In genomic region chr1:177686137-177686536, GRCm38 (mm10) we compare ENCODE assay signal across 35 mouse cellular contexts. TPM values are rescaled to one million over a fixed set of nuclear protein-coding genes. Genes with fewer than 3 reads are reported as not detected.
DNase-seq lines count a peak whose midpoint lies in the region; ATAC-seq and TF ChIP-seq lines count a peak whose summit lies in the region.
"Had no signal": no experiment of that assay in that cellular context is flagged by ENCODE, and none has a peak within 500 bp of the region (broad histone marks: within the 10 kb centered on the region; RNA-seq: fewer than 3 reads in every experiment).

No protein-coding gene starts in this region.

- no peaks in the 10 kb centered on the region for H3K9me3 ChIP-seq in forebrain, embryonic 11.5 days (ENCODE audit: control insufficient read depth, low read length)
- H3K9me3 ChIP-seq in forebrain, postnatal 0 days (ENCODE audit: low read length): no peaks in the 10 kb centered on the region
- H3K9me3 ChIP-seq: embryonic facial prominence, embryonic 12.5 days; embryonic facial prominence, embryonic 15.5 days; forebrain, embryonic 12.5 days; forebrain, embryonic 15.5 days; hindbrain, embryonic 13.5 days had no signal

- H3K36me3 ChIP-seq in forebrain, embryonic 11.5 days (ENCODE audit: control insufficient read depth, insufficient read depth, low read length): no peaks in the 10 kb centered on the region
- H3K36me3 ChIP-seq in forebrain, postnatal 0 days (ENCODE audit: insufficient read depth): no peaks in the 10 kb centered on the region
- H3K36me3 ChIP-seq: embryonic facial prominence, embryonic 12.5 days; embryonic facial prominence, embryonic 15.5 days; forebrain, embryonic 12.5 days; forebrain, embryonic 15.5 days; hindbrain, embryonic 13.5 days had no signal

- H3K4me2 ChIP-seq in forebrain, embryonic 11.5 days (ENCODE audit: low read depth, low read length, severe bottlenecking): no peak overlapping the region
- no peak overlapping the region for H3K4me2 ChIP-seq in forebrain, postnatal 0 days (ENCODE audit: low read depth)
- H3K4me2 ChIP-seq: embryonic facial prominence, embryonic 12.5 days; embryonic facial prominence, embryonic 15.5 days; forebrain, embryonic 12.5 days; forebrain, embryonic 15.5 days; heart, embryonic 11.5 days; hindbrain, embryonic 13.5 days had no signal

- no peaks in the 10 kb centered on the region; the same call in 1 of the 2 replicates for H3K4me1 ChIP-seq in forebrain, embryonic 11.5 days (replicated peaks; ENCODE audit: control insufficient read depth, insufficient read depth, low read length)
- peaks cover 9% of the 10 kb centered on the region; the same call in 1 of the 2 replicates for H3K4me1 ChIP-seq in forebrain, postnatal 0 days (ENCODE audit: insufficient read depth)
- H3K4me1 ChIP-seq: embryonic facial prominence, embryonic 12.5 days had no signal

- no peak overlapping the region for H3K9ac ChIP-seq in forebrain, embryonic 11.5 days (ENCODE audit: low read length)
- no peak overlapping the region for H3K9ac ChIP-seq in forebrain, postnatal 0 days
- H3K9ac ChIP-seq: embryonic facial prominence, embryonic 12.5 days; embryonic facial prominence, embryonic 15.5 days; forebrain, embryonic 12.5 days; forebrain, embryonic 15.5 days; hindbrain, embryonic 13.5 days had no signal

- no peak overlapping the region for H3K27ac ChIP-seq in forebrain, embryonic 11.5 days (ENCODE audit: low read depth, low read length)
- no peak overlapping the region for H3K27ac ChIP-seq in forebrain, postnatal 0 days (ENCODE audit: low read depth, low read length)
- H3K27ac ChIP-seq: embryonic facial prominence, embryonic 12.5 days; embryonic facial prominence, embryonic 15.5 days; forebrain, embryonic 12.5 days; forebrain, embryonic 15.5 days; hindbrain, embryonic 13.5 days had no signal

- 90% methylated on average over 3 of the region's 3 CpGs for WGBS in forebrain, embryonic 11.5 days
- 72% methylated on average over 3 of the region's 3 CpGs for WGBS in forebrain, postnatal 0 days

- no peak for TF ChIP-seq CTCF in forebrain, postnatal 0 days (IDR thresholded peaks at IDR 0.05; ENCODE audit: low read depth)

- no peak for ATAC-seq in forebrain, embryonic 11.5 days (replicated peaks; ENCODE audit: low FRiP score)
- ATAC-seq in forebrain, postnatal 0 days: no peak
- ATAC-seq: activated CD4-positive, CD25-positive, alpha-beta regulatory T cell, adult 4 months; CD4-positive, CD25-positive, alpha-beta regulatory T cell, adult 4 months; forebrain, embryonic 15.5 days; hindbrain, embryonic 16.5 days; inflammation-experienced regulatory T-cells, adult 6 months; intestine, embryonic 16.5 days had no signal

- no peaks in the 10 kb centered on the region for H3K27me3 ChIP-seq in forebrain, embryonic 11.5 days (ENCODE audit: control insufficient read depth, insufficient read depth, low read length)
- no peaks in the 10 kb centered on the region for H3K27me3 ChIP-seq in forebrain, postnatal 0 days (ENCODE audit: insufficient read depth, low read length)
- H3K27me3 ChIP-seq: embryonic facial prominence, embryonic 12.5 days; embryonic facial prominence, embryonic 15.5 days; forebrain, embryonic 12.5 days; forebrain, embryonic 15.5 days; hindbrain, embryonic 13.5 days had no signal

- no peak overlapping the region for H3K4me3 ChIP-seq in forebrain, embryonic 11.5 days (ENCODE audit: low read depth, low read length)
- H3K4me3 ChIP-seq in forebrain, postnatal 0 days (ENCODE audit: low read depth, low read length): no peak overlapping the region
- H3K4me3 ChIP-seq: embryonic facial prominence, embryonic 12.5 days; embryonic facial prominence, embryonic 15.5 days; forebrain, embryonic 12.5 days; forebrain, embryonic 15.5 days; hindbrain, embryonic 13.5 days had no signal

- DNase-seq in forebrain, embryonic 11.5 days (ENCODE audit: low spot score): peak; percentile 27
- no peak for DNase-seq in forebrain, postnatal 0 days
- peak; percentile 57 for DNase-seq in 3T3-L1 (ENCODE audit: low read depth, low spot score)
- DNase-seq in NIH3T3 (ENCODE audit: low read depth): peak; percentile 37
- DNase-seq in adrenal gland, adult (ENCODE audit: inconsistent age in 2 of 2, low spot score in 1 of 2): no peak
- DNase-seq in cerebellum, adult 9-11 months: no peak
- DNase-seq: adrenal gland, postnatal 10 days; adrenal gland, postnatal 36 days; cerebellum, adult 18-20 months; cerebellum, adult 9-10 months; cerebellum, postnatal 25 days; gastrocnemius, postnatal 10 days; gastrocnemius, postnatal 36 days; heart, adult 11 months; kidney, adult 18-20 months had no signal

RNA-seq across cellular contexts. Expression of gene 1700016C15Rik, which starts 43.5 kb away (rescaled TPM):
- not detected in 2 replicates for polyA plus RNA-seq in forebrain, embryonic 11.5 days (2014; fragmentation: Nextera tagmentation; extraction: Ambion mirVana)
- total RNA-seq in forebrain, postnatal 0 days (2014; rRNA removed): 0.54 TPM in 1 of 2 replicates, not detected in the other
- 0.19 and 0.21 TPM in 2 replicates for polyA plus RNA-seq in forebrain, postnatal 0 days (2015; fragmentation: Nextera tagmentation; extraction: Ambion mirVana)
- total RNA-seq: adrenal gland, adult 18-20 months; adrenal gland, postnatal 10 days; adrenal gland, postnatal 36 days; common myeloid progenitor, adult 5-6 weeks; heart, adult 8-10 months; heart, postnatal 25 days; hematopoietic stem cell, adult 5-6 weeks; MEL had no signal
- polyA plus RNA-seq: C2C12; CD4-positive, CD25-positive, alpha-beta regulatory T cell, adult 4 months; embryonic facial prominence, embryonic 12.5 days; forebrain, embryonic 12.5 days; forebrain, embryonic 15.5 days; heart, embryonic 11.5 days; heart, embryonic 14.5 days; heart, postnatal 0 days; hindbrain, embryonic 16.5 days; intestine, embryonic 16.5 days had no signal

Comparison
In these comparisons a context has a peak if more than half of its experiments do, and no peak if none do; other contexts are left out.
1. DNase-seq: peak in forebrain, embryonic 11.5 days (single experiment), 3T3-L1 (single experiment) and NIH3T3 (single experiment); none in forebrain, postnatal 0 days (single experiment), adrenal gland, adult (0 of 2) and cerebellum, adult 9-11 months (single experiment).